Comparison of ENCODE assay signal across 8 mouse cellular contexts in genomic region chrX:51679601-51680427, GRCm38 (mm10). TPM values are rescaled to one million over a fixed set of nuclear protein-coding genes. Genes with fewer than 3 reads are reported as not detected.
DNase-seq lines count a peak whose midpoint lies in the region; ATAC-seq lines count a peak whose summit lies in the region.

No protein-coding gene starts in this region.

- peak; percentile 56 for ATAC-seq in forebrain, embryonic 14.5 days
- peak; percentile 69 for ATAC-seq in hindbrain, embryonic 14.5 days (ENCODE audit: low FRiP score)
- ATAC-seq in midbrain, embryonic 14.5 days (ENCODE audit: low FRiP score, low TSS enrichment): peak; percentile 65
- ATAC-seq in activated CD4-positive, CD25-positive, alpha-beta regulatory T cell, adult 4 months: no peak

- H3K4me3 ChIP-seq in forebrain, embryonic 14.5 days (ENCODE audit: low read depth, low read length): peak overlapping the region; percentile 40
- peak overlapping the region; percentile 50 for H3K4me3 ChIP-seq in hindbrain, embryonic 14.5 days (replicated peaks; ENCODE audit: low read length)
- peak overlapping the region; percentile 43 for H3K4me3 ChIP-seq in midbrain, embryonic 14.5 days (replicated peaks; ENCODE audit: low read depth, low read length)

- no peaks in the 10 kb centered on the region for H3K27me3 ChIP-seq in forebrain, embryonic 14.5 days (replicated peaks; ENCODE audit: control insufficient read depth, insufficient read depth, low read length)
- peaks cover 16% of the 10 kb centered on the region; the same call in 1 of the 2 replicates for H3K27me3 ChIP-seq in hindbrain, embryonic 14.5 days (ENCODE audit: control insufficient read depth, insufficient read depth, low read length)
- no peaks in the 10 kb centered on the region for H3K27me3 ChIP-seq in midbrain, embryonic 14.5 days (ENCODE audit: control insufficient read depth, insufficient read depth, low read length)

- peak; percentile 8 to 9 for DNase-seq in heart, adult 18-20 months
- no peak for DNase-seq in heart, postnatal 25 days (ENCODE audit: low spot score)
- peak; percentile 44 for DNase-seq in cerebellum, adult 11 months
- peak; percentile 13 for DNase-seq in forebrain, embryonic 14.5 days (ENCODE audit: low spot score)
- no peak for DNase-seq in hindbrain, embryonic 14.5 days (ENCODE audit: low spot score)
- DNase-seq in left cerebral cortex, postnatal 4 days: peak; percentile 32
- DNase-seq in midbrain, embryonic 14.5 days: peak; percentile 31

- intact Hi-C loops in heart, postnatal 25 days (cut with DNase I): loop anchor here (10.0 kb wide), 1 partner anchor 175 kb away; no protein-coding TSS in a partner anchor
- intact Hi-C loops in left cerebral cortex, postnatal 4 days (cut with DNase I): no loop called here

- peak overlapping the region; percentile 68 for H3K9ac ChIP-seq in forebrain, embryonic 14.5 days (ENCODE audit: low read length)
- H3K9ac ChIP-seq in hindbrain, embryonic 14.5 days: peak overlapping the region; percentile 57
- peak overlapping the region; percentile 51; the same call in 1 of the 2 replicates for H3K9ac ChIP-seq in midbrain, embryonic 14.5 days (replicated peaks; ENCODE audit: low read length)

- H3K9me3 ChIP-seq in forebrain, embryonic 14.5 days (replicated peaks; ENCODE audit: control insufficient read depth, low read length): no peaks in the 10 kb centered on the region
- H3K9me3 ChIP-seq in hindbrain, embryonic 14.5 days (ENCODE audit: control insufficient read depth, low read length): no peaks in the 10 kb centered on the region
- H3K9me3 ChIP-seq in midbrain, embryonic 14.5 days (ENCODE audit: control insufficient read depth, low read length): no peaks in the 10 kb centered on the region

- peak overlapping the region; percentile 73 for H3K4me2 ChIP-seq in forebrain, embryonic 14.5 days (ENCODE audit: low read length)
- H3K4me2 ChIP-seq in hindbrain, embryonic 14.5 days (replicated peaks): peak overlapping the region; percentile 77
- H3K4me2 ChIP-seq in midbrain, embryonic 14.5 days (ENCODE audit: low read length): peak overlapping the region; percentile 81

- no peaks in the 10 kb centered on the region for H3K4me1 ChIP-seq in forebrain, embryonic 14.5 days (ENCODE audit: control insufficient read depth, insufficient read depth, low read length)
- H3K4me1 ChIP-seq in hindbrain, embryonic 14.5 days (replicated peaks; ENCODE audit: control insufficient read depth, insufficient read depth, low read length): 0 out of 2 replicates have a peak, but pooled peaks cover 3% of the 10 kb centered on the region
- no peaks in the 10 kb centered on the region for H3K4me1 ChIP-seq in midbrain, embryonic 14.5 days (ENCODE audit: control insufficient read depth, insufficient read depth, low read length)

- WGBS in forebrain, embryonic 14.5 days: 38% methylated on average over 46 of the region's 46 CpGs
- WGBS in hindbrain, embryonic 14.5 days: 23% methylated on average over 44 of the region's 46 CpGs
- 23% methylated on average over 46 of the region's 46 CpGs for WGBS in midbrain, embryonic 14.5 days

- H3K27ac ChIP-seq in forebrain, embryonic 14.5 days (ENCODE audit: low read depth, low read length): no peak overlapping the region; the same call in 1 of the 2 replicates
- H3K27ac ChIP-seq in hindbrain, embryonic 14.5 days: peak overlapping the region; percentile 38; the same call in 1 of the 2 replicates
- H3K27ac ChIP-seq in midbrain, embryonic 14.5 days (replicated peaks; ENCODE audit: low read depth, low read length): no peak overlapping the region

- H3K36me3 ChIP-seq in forebrain, embryonic 14.5 days (ENCODE audit: control insufficient read depth, insufficient read depth, low read length): no peaks in the 10 kb centered on the region
- no peaks in the 10 kb centered on the region for H3K36me3 ChIP-seq in hindbrain, embryonic 14.5 days (replicated peaks; ENCODE audit: control insufficient read depth, insufficient read depth)
- no peaks in the 10 kb centered on the region for H3K36me3 ChIP-seq in midbrain, embryonic 14.5 days (ENCODE audit: control insufficient read depth, insufficient read depth, low read length)

RNA-seq across cellular contexts. Expression of gene Hs6st2, which starts 1.8 kb away (rescaled TPM):
- under 1 TPM; 0.27 to 0.54 TPM for total RNA-seq in heart, adult 18-20 months (2021)
- total RNA-seq in heart, postnatal 25 days (2021): 1 to 10 TPM in 1 of 2 experiments, under 1 TPM in 1; 0.89 to 1.7 TPM
- 36.2 and 47.1 TPM in 2 replicates for polyA plus RNA-seq in forebrain, embryonic 14.5 days (2014; fragmentation: Nextera tagmentation; extraction: Ambion mirVana)
- polyA plus RNA-seq in hindbrain, embryonic 14.5 days (2014; fragmentation: Nextera tagmentation; extraction: Ambion mirVana): 43.7 and 53.9 TPM in 2 replicates
- total RNA-seq in left cerebral cortex, postnatal 4 days (2021): 10 to 100 TPM; 69.8 to 79.8 TPM
- polyA plus RNA-seq in midbrain, embryonic 14.5 days (2014; fragmentation: Nextera tagmentation; extraction: Ambion mirVana): 21.6 and 23.9 TPM in 2 replicates
- polyA plus RNA-seq in activated CD4-positive, CD25-positive, alpha-beta regulatory T cell, adult 4 months (2017; shearing (Covaris generic)): under 1 TPM in 1 of 2 experiments, not detected in 1; 0.45 TPM

Comparison
In these comparisons a context has a peak if more than half of its experiments do, and no peak if none do; other contexts are left out.
1. DNase-seq: peak in heart, adult 18-20 months (2 of 2), cerebellum, adult 11 months (single experiment), forebrain, embryonic 14.5 days (single experiment), left cerebral cortex, postnatal 4 days (single experiment) and midbrain, embryonic 14.5 days (single experiment); none in heart, postnatal 25 days (single experiment) and hindbrain, embryonic 14.5 days (single experiment).
2. RNA of gene Hs6st2, which starts 1.8 kb away (polyA plus RNA-seq): 43.7 to 53.9 TPM in hindbrain, embryonic 14.5 days, 36.2 to 47.1 TPM in forebrain, embryonic 14.5 days and 21.6 to 23.9 TPM in midbrain, embryonic 14.5 days; 0.45 TPM in activated CD4-positive, CD25-positive, alpha-beta regulatory T cell, adult 4 months; every median in the first group is over 10 times any median in the second.
3. Peak in every context shown above with its lines, with median percentiles within 50 percentile points of each other: H3K4me2 ChIP-seq, H3K4me3 ChIP-seq and H3K9ac ChIP-seq.